Mouse (Mus musculus): Measurements from ENCODE around the gene Arhgef19.

GRCm38 (mm10) chr4:141291571-141292375, 52.5 kb downstream of the Arhgef19 start:
- no peak for TF ChIP-seq CTCF (IDR thresholded peaks at IDR 0.05; ENCODE audit: low read depth)
- no peak for TF ChIP-seq EP300 (optimal IDR thresholded peaks at IDR 0.05)
